Mouse (Mus musculus) monocyte, adult 2 months (primary cell): Measurements from ENCODE around the gene Rrp9.
A peak's percentile ranks its signal among the peaks of the same experiment; 100 is the strongest.

ENCODE experiments used
- DNase-seq, 2 experiments: peaks; one replicate each; pipeline ENCODE4 v3.0.0; 2022; ENCODE audit warnings: low spot score in 2 of 2, low read depth in 1 of 2

Gene Rrp9

GRCm38 (mm10) chr9:106475663-106476001 is at the start of gene Rrp9:
Gene Rrp9 (plus strand): TSS chr9:106475963.
- no peak for DNase-seq

GRCm38 (mm10) chr9:106428719-106429220 is 47.0 kb upstream of the Rrp9 start:
- DNase-seq, result no peak

GRCm38 (mm10) chr9:106429221-106430014 is 46.3 kb upstream of the Rrp9 start, which contains the start of gene Rpl29:
Gene Rpl29 (plus strand): TSS chr9:106429454.
- DNase-seq, result peak; percentile 83 to 90

GRCm38 (mm10) chr9:106430015-106430264 is 45.8 kb upstream of the Rrp9 start:
- DNase-seq, result no peak

GRCm38 (mm10) chr9:106433389-106433788 is 42.4 kb upstream of the Rrp9 start:
- no peak for DNase-seq

GRCm38 (mm10) chr9:106436566-106436965 is 39.2 kb upstream of the Rrp9 start:
- no peak for DNase-seq

GRCm38 (mm10) chr9:106442680-106443079 is 33.1 kb upstream of the Rrp9 start:
- DNase-seq, result no peak

- no peak for DNase-seq
Measured at GRCm38 (mm10) chr9:106444836-106445235, 30.9 kb upstream of the Rrp9 start.

GRCm38 (mm10) chr9:106447348-106447747 is 28.4 kb upstream of the Rrp9 start, which contains the start of the genes Abhd14b and Abhd14a:
Gene Abhd14b (plus strand): TSS chr9:106447459.
Gene Abhd14a (minus strand): TSS chr9:106447678.
- DNase-seq, result peak; percentile 57 to 68

- no peak for DNase-seq
Measured at GRCm38 (mm10) chr9:106447951-106448350, 27.8 kb upstream of the Rrp9 start.

- no peak for DNase-seq
Measured at GRCm38 (mm10) chr9:106448498-106449031, 27.2 kb upstream of the Rrp9 start.

- no peak for DNase-seq
Measured at GRCm38 (mm10) chr9:106449947-106450346, 25.8 kb upstream of the Rrp9 start.

GRCm38 (mm10) chr9:106450661-106451060 is 25.1 kb upstream of the Rrp9 start:
- DNase-seq, result no peak

GRCm38 (mm10) chr9:106451298-106451697 is 24.5 kb upstream of the Rrp9 start:
- no peak for DNase-seq

- no peak for DNase-seq
Measured at GRCm38 (mm10) chr9:106451899-106452298, 23.9 kb upstream of the Rrp9 start.

- DNase-seq, result no peak
Measured at GRCm38 (mm10) chr9:106452351-106452750, 23.4 kb upstream of the Rrp9 start.

GRCm38 (mm10) chr9:106452821-106453220 is 22.9 kb upstream of the Rrp9 start:
- no peak for DNase-seq

GRCm38 (mm10) chr9:106453271-106454070 is 22.3 kb upstream of the Rrp9 start, which contains the start of gene Pcbp4:
Gene Pcbp4 (plus strand): TSS chr9:106453291.
- DNase-seq, result no peak

GRCm38 (mm10) chr9:106454071-106454761 is 21.5 kb upstream of the Rrp9 start:
- DNase-seq, result no peak

- DNase-seq, result no peak
Measured at GRCm38 (mm10) chr9:106454888-106455681, 20.7 kb upstream of the Rrp9 start.
